Mouse (Mus musculus) left cerebral cortex, adult 8-10 months (tissue): ENCODE measurements around the gene Xpnpep3. TPM values are rescaled to one million over a fixed set of nuclear protein-coding genes. Genes with fewer than 3 reads are reported as not detected.
"Not testable (repeated sequence)": the region's sequence is repeated elsewhere in the genome, so short reads cannot be mapped to it uniquely, and the experiment has no call there.

Experiments used
- DNase-seq, 2 experiments: peaks; one replicate each; pipeline ENCODE4 v3.0.0; 2022; ENCODE audit warnings: low spot score in 2 of 2
- total RNA-seq, 4 experiments: library from RNA; stranded (reverse); gene quantifications; 2 replicates each; pipeline ENCODE4 v1.2.4; 2022

Gene Xpnpep3
- total RNA-seq, 4 experiments from 2014 or later = 13.3 to 16.9 (median 14.7) TPM

DNA sequence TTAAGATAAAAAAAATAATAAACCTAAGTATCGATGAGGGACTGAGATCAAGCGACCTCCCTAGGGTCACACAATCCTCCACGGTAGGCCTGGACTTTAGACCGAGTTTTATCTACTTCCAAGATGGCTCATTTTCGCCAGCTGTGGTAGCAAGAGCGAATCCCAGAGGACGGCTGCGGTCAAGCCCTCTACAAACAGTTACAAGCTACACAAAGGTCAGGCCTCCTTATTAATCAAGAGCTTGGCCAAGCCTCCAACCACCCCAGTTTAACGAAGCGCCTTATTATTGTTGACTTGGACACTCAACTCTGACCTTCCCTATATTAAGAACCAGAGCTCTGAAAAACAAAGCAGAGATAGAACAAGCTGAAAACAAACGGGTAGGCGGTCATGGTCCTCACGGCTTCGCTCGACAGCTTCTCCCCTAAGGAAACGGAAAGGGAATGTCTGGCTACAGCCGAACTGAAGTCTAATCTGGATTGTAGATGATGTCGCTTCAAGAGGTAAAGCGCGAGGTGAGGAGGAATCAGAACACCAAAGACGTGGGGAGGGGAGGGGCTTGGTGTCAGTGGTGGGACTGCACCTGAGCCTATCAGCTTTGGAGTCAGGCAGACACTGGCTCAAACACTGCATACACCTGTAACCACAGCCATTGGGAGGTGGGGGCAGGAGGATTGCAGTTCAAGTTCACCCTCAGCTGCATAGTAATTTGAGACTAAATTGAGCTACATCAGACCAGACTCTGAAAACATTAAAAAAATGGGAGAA, 79.7 kb downstream of the Xpnpep3 start:
- DNase-seq = peak in 1 of 2 experiments; percentile 6

DNA sequence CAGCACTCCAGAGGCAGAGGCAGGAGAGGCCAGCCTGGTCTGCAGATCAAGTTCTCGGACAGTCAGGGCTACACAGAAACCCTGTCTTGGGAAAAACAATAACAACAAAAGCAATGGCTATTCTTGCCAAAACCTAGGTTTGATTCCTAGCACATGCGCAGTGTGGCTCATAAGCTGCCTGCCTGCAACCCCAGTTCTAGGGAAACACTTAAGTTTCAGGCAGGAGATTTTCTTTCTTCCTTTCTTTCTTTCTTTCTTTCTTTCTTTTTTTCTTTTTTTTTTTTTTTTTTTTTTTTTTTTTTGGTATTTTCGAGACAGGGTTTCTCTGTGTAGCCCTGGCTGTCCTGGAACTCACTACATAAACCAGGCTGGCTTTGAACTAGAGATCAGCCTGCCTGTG, 80.3 kb downstream of the Xpnpep3 start:
- DNase-seq = not testable (repeated sequence)

DNA sequence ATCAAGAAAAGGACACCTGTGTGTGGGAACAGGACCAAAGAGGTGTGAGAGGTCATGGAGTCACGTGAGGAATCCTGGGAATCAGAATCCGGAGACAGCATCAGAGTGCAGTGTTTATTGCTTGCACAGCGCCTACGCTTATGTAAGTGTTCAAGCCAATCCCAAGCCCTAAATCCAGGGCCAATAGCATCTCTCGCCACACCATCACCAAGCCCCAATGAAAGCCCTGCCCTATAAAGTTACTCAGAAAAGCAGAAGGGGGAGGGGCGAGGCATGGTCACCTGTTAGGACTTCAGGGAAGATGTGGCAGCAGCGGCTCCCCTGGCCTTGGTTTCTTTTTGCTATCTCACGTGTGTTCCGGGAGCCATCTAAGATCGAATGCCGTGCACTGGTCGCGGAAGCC, 81.0 kb downstream of the Xpnpep3 start:
- DNase-seq = peak in 1 of 2 experiments; percentile 31

- DNase-seq = peak in 1 of 2 experiments; percentile 0
Observed at GRCm38 (mm10) chr15:81482966-81483365, 83.0 kb downstream of the Xpnpep3 start.

- no peak for DNase-seq
Observed at GRCm38 (mm10) chr15:81483691-81484090, 83.8 kb downstream of the Xpnpep3 start.

DNA sequence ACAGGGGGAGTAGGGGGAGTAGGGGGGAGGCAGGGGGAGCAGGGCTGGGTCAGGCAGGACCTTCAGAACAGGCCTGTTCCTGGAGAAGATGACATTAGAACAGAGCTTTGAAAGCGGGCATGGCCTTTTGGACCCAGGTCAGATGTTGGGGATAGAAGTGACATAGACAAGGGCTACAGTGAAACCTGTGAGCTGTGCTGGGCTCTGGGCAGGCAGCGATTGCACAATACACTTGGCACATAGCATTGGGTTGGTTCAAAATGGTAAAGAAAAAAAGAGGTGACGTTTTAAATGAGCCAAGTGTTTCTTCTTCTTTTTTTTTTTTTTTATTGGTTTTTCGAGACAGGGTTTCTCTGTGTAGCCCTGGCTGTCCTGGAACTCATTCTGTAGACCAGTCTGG, 85.5 kb downstream of the Xpnpep3 start:
- no peak for DNase-seq

DNA sequence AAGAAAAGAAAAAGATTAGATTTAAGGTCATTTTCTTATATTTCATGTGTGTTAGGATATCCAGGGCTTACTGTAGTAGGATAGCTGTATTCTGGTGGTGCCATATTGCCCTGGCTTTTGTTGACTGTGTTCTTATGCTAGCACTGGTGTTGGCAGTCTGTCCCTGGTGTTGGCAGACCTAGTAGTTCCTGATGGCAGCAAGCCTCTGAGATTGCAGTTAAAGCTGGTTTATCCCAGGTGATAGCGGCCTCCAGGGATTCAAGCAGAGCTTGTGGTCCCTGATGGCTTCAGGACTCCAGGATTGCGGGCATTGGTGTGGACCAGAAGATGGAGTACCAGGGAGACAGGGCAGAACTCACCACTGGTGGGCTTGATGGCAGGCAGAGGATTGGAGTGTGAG, 103.5 kb downstream of the Xpnpep3 start:
- DNase-seq = no peak

DNA sequence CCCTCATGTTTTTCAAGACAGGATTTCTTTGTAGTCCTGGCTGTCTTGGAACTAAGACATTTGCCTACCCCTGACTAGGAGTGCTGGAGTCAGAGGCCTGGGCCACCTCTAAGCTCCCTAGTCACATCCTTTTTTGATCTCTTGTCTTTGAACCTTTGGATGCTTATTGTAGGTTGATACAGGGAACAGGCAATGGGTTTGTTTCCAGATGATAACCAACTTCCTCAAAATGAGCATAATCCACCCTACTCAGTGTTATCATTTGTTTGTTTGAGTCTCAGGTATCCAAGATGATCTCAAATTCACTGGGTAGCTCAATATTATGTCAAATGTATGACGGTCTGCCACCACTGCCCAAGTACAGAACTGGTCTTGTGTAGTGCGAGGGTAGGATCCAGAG, 104.1 kb downstream of the Xpnpep3 start:
- no peak for DNase-seq

Other genes with a start within 250 kb of the Xpnpep3 start
- gene Mrtfa, start 209.4 kb upstream of the Xpnpep3 start, total RNA-seq = 10 to 100 TPM; 64.2 to 70.5 (median 64.9) TPM
- 10 to 100 TPM; 23.9 to 29.4 (median 27.6) TPM for gene Mchr1, start 164.6 kb upstream of the Xpnpep3 start, total RNA-seq
- 10 to 100 TPM; 41.6 to 50.4 (median 43.6) TPM for gene Slc25a17, start 39.3 kb upstream of the Xpnpep3 start, total RNA-seq
- 100 to 1,000 TPM; 153 to 174 (median 172) TPM for gene St13, start 61 bp upstream of the Xpnpep3 start, total RNA-seq
- not detected for gene Dnajb7, start 8.2 kb downstream of the Xpnpep3 start, total RNA-seq
- 100 to 1,000 TPM; 125 to 142 (median 132) TPM for gene Rbx1, start 66.2 kb downstream of the Xpnpep3 start, total RNA-seq
- 10 to 100 TPM; 59.1 to 78.3 (median 67.4) TPM for gene Ep300, start 185.2 kb downstream of the Xpnpep3 start, total RNA-seq